Mouse (Mus musculus): Measurements from ENCODE around the gene Otog. TPM values are rescaled to one million over a fixed set of nuclear protein-coding genes. Genes with fewer than 3 reads are reported as not detected.
A peak's percentile ranks its signal among the peaks of the same experiment; 100 is the strongest.

Otog gene
- 0.45 and 0.71 TPM in 2 replicates for polyA plus RNA-seq (2014; fragmentation: Nextera tagmentation; extraction: Ambion mirVana)

GRCm38 (mm10) chr7:46240696-46241095 lies at the start of gene Otog:
TSS of gene Otog (plus strand) at chr7:46240987.
- 45% methylated on average over 2 of the region's 2 CpGs for WGBS
- Histone ChIP-seq H3K9ac (ENCODE audit: low read depth, low read length) (no peak within 1 kb of the TSS), H3K4me1 (replicated peaks; ENCODE audit: control insufficient read depth, insufficient read depth, low read length) (peaks cover 6% of the 10 kb centered on the region), H3K4me2 (replicated peaks; ENCODE audit: low read depth, low read length) (no peak within 1 kb of the TSS), H3K9me3 (ENCODE audit: control insufficient read depth, low read length) (no peaks in the 10 kb centered on the region), H3K36me3 (ENCODE audit: control insufficient read depth, insufficient read depth, low read length) (no peaks in the 10 kb centered on the region), H3K4me3 (ENCODE audit: low read depth, low read length) (no peak within 1 kb of the TSS), H3K27ac (ENCODE audit: low read depth, low read length) (no peak within 1 kb of the TSS), H3K27me3 (ENCODE audit: control insufficient read depth, insufficient read depth, low read length) (no peaks in the 10 kb centered on the region)
- ATAC-seq (ENCODE audit: low FRiP score): peak; percentile 40; the same call in 1 of the 2 replicates
- no peak for DNase-seq (ENCODE audit: low spot score)

DNA sequence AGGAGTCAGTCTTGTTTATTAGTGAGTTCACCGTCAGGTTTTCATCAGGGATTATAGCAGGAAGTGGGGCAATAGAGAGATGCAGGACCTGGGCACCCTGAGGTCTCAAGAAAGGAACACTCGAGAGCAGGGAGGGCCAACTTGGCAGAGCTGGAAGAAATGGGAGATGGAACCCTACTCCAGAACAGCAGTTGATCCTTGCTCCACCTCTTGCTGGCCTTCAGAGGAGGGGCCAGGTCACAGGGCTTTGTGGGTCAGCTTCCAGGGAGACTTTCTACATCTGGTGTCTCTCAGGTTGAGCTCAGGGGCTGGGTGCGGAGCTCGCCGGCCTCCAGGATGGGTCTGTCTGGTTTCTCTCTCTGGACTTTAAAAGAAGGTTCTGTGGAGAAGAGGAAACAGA lies 45.4 kb upstream of the Otog start:
- ATAC-seq (ENCODE audit: low FRiP score): no peak

DNA sequence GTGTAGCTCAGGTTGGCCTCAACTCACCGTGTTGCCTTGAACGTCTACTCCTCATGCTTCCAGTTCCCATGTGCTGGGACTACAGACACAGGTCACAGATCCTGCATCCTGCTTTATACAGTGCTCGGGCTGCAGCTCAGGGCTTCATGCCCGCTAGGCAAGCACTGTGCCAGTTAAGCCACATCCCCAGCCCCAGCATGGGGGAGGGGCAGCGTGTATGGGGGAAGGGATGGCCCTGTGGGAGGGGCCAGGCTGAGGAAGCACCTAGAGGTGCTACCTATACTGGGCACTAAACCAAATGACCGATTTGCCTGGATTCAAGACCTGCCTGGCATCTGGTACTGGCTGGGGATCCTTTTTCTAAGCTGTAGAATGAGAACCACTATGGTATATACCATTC lies 40.8 kb upstream of the Otog start:
- no peaks in the 10 kb centered on the region for H3K4me1 ChIP-seq (replicated peaks; ENCODE audit: control insufficient read depth, insufficient read depth, low read length)
- H3K4me2 ChIP-seq (replicated peaks; ENCODE audit: low read depth, low read length): no peak overlapping the region
- H3K9me3 ChIP-seq (ENCODE audit: control insufficient read depth, low read length): no peaks in the 10 kb centered on the region
- H3K4me3 ChIP-seq (ENCODE audit: low read depth, low read length): no peak overlapping the region
- no peak overlapping the region for H3K27ac ChIP-seq (ENCODE audit: low read depth, low read length)
- no peak overlapping the region for H3K9ac ChIP-seq (ENCODE audit: low read depth, low read length)
- ATAC-seq (ENCODE audit: low FRiP score) (no peak), DNase-seq (ENCODE audit: low spot score) (no peak)
- no peaks in the 10 kb centered on the region for H3K36me3 ChIP-seq (ENCODE audit: control insufficient read depth, insufficient read depth, low read length)
- WGBS: 64% methylated on average over 6 of the region's 6 CpGs
- no peaks in the 10 kb centered on the region for H3K27me3 ChIP-seq (ENCODE audit: control insufficient read depth, insufficient read depth, low read length)

More for the DNA sequence above, 45.4 kb upstream of the Otog start:
- Histone ChIP-seq H3K4me2 (replicated peaks; ENCODE audit: low read depth, low read length) (no peak overlapping the region), H3K36me3 (ENCODE audit: control insufficient read depth, insufficient read depth, low read length) (no peaks in the 10 kb centered on the region), H3K9ac (ENCODE audit: low read depth, low read length) (no peak overlapping the region), H3K9me3 (ENCODE audit: control insufficient read depth, low read length) (no peaks in the 10 kb centered on the region), H3K27me3 (ENCODE audit: control insufficient read depth, insufficient read depth, low read length) (no peaks in the 10 kb centered on the region), H3K4me1 (replicated peaks; ENCODE audit: control insufficient read depth, insufficient read depth, low read length) (no peaks in the 10 kb centered on the region), H3K4me3 (ENCODE audit: low read depth, low read length) (no peak overlapping the region), H3K27ac (ENCODE audit: low read depth, low read length) (no peak overlapping the region)
- 88% methylated on average over 5 of the region's 5 CpGs for WGBS
- no peak for DNase-seq (ENCODE audit: low spot score)

GRCm38 (mm10) chr7:46201649-46202048 lies 39.1 kb upstream of the Otog start:
- H3K9ac ChIP-seq (ENCODE audit: low read depth, low read length): peak overlapping the region; percentile 40
- H3K4me3 ChIP-seq (ENCODE audit: low read depth, low read length): no peak overlapping the region
- H3K36me3 ChIP-seq (ENCODE audit: control insufficient read depth, insufficient read depth, low read length): no peaks in the 10 kb centered on the region
- H3K27ac ChIP-seq (ENCODE audit: low read depth, low read length): no peak overlapping the region
- no peaks in the 10 kb centered on the region for H3K27me3 ChIP-seq (ENCODE audit: control insufficient read depth, insufficient read depth, low read length)
- H3K4me2 ChIP-seq (replicated peaks; ENCODE audit: low read depth, low read length): peak overlapping the region; percentile 14; the same call in 1 of the 2 replicates
- H3K9me3 ChIP-seq (ENCODE audit: control insufficient read depth, low read length): no peaks in the 10 kb centered on the region
- DNase-seq (ENCODE audit: low spot score): peak; percentile 65
- 15% methylated on average over 14 of the region's 14 CpGs for WGBS
- ATAC-seq (ENCODE audit: low FRiP score): peak; percentile 75
- no peaks in the 10 kb centered on the region for H3K4me1 ChIP-seq (replicated peaks; ENCODE audit: control insufficient read depth, insufficient read depth, low read length)

- Histone ChIP-seq H3K4me1 (replicated peaks; ENCODE audit: control insufficient read depth, insufficient read depth, low read length) (no peaks in the 10 kb centered on the region), H3K4me3 (ENCODE audit: low read depth, low read length) (no peak overlapping the region), H3K36me3 (ENCODE audit: control insufficient read depth, insufficient read depth, low read length) (no peaks in the 10 kb centered on the region), H3K27ac (ENCODE audit: low read depth, low read length) (no peak overlapping the region), H3K9ac (ENCODE audit: low read depth, low read length) (no peak overlapping the region), H3K4me2 (replicated peaks; ENCODE audit: low read depth, low read length) (no peak overlapping the region), H3K27me3 (ENCODE audit: control insufficient read depth, insufficient read depth, low read length) (no peaks in the 10 kb centered on the region), H3K9me3 (ENCODE audit: control insufficient read depth, low read length) (no peaks in the 10 kb centered on the region)
- peak; percentile 67 for DNase-seq (ENCODE audit: low spot score)
- no peak for ATAC-seq (ENCODE audit: low FRiP score)
- 49% methylated on average over 11 of the region's 11 CpGs for WGBS
Measured at GRCm38 (mm10) chr7:46204046-46204471, 36.7 kb upstream of the Otog start.

DNA sequence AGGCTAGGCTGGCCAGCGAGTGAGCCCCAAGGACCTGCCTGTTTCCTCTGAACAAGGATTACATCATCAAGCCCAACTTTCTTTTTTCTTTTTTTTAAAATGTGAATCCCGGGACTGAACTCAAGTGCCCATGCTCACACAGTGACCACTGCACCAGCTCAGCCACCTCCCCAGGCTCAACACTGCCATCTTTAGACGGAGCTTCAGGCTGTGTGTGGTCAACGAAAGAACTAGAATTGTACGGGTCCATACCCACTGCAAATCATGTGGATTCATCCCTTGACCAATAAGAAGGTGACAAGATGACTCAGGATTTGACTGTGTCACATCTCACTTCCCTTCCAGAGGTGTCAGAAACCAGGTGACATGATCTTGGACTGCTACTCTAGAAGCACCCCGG lies 36.0 kb upstream of the Otog start:
- H3K4me3 ChIP-seq (ENCODE audit: low read depth, low read length): no peak overlapping the region
- WGBS: 77% methylated on average over 6 of the region's 6 CpGs
- no peak overlapping the region for H3K4me2 ChIP-seq (replicated peaks; ENCODE audit: low read depth, low read length)
- H3K36me3 ChIP-seq (ENCODE audit: control insufficient read depth, insufficient read depth, low read length): no peaks in the 10 kb centered on the region
- H3K9me3 ChIP-seq (ENCODE audit: control insufficient read depth, low read length): no peaks in the 10 kb centered on the region
- ATAC-seq (ENCODE audit: low FRiP score) (no peak), DNase-seq (ENCODE audit: low spot score) (no peak)
- H3K27ac ChIP-seq (ENCODE audit: low read depth, low read length): no peak overlapping the region
- no peaks in the 10 kb centered on the region for H3K4me1 ChIP-seq (replicated peaks; ENCODE audit: control insufficient read depth, insufficient read depth, low read length)
- H3K9ac ChIP-seq (ENCODE audit: low read depth, low read length): no peak overlapping the region
- H3K27me3 ChIP-seq (ENCODE audit: control insufficient read depth, insufficient read depth, low read length): no peaks in the 10 kb centered on the region

- 91% methylated on average over 8 of the region's 8 CpGs for WGBS
- DNase-seq (ENCODE audit: low spot score) (no peak), ATAC-seq (ENCODE audit: low FRiP score) (no peak)
- H3K4me1 ChIP-seq (replicated peaks; ENCODE audit: control insufficient read depth, insufficient read depth, low read length): no peaks in the 10 kb centered on the region
- H3K9ac ChIP-seq (ENCODE audit: low read depth, low read length): no peak overlapping the region
- H3K27ac ChIP-seq (ENCODE audit: low read depth, low read length): no peak overlapping the region
- no peaks in the 10 kb centered on the region for H3K9me3 ChIP-seq (ENCODE audit: control insufficient read depth, low read length)
- H3K4me3 ChIP-seq (ENCODE audit: low read depth, low read length): no peak overlapping the region
- H3K4me2 ChIP-seq (replicated peaks; ENCODE audit: low read depth, low read length): no peak overlapping the region
- no peaks in the 10 kb centered on the region for H3K36me3 ChIP-seq (ENCODE audit: control insufficient read depth, insufficient read depth, low read length)
- no peaks in the 10 kb centered on the region for H3K27me3 ChIP-seq (ENCODE audit: control insufficient read depth, insufficient read depth, low read length)
Measured at GRCm38 (mm10) chr7:46208131-46208530, 32.7 kb upstream of the Otog start.

DNA sequence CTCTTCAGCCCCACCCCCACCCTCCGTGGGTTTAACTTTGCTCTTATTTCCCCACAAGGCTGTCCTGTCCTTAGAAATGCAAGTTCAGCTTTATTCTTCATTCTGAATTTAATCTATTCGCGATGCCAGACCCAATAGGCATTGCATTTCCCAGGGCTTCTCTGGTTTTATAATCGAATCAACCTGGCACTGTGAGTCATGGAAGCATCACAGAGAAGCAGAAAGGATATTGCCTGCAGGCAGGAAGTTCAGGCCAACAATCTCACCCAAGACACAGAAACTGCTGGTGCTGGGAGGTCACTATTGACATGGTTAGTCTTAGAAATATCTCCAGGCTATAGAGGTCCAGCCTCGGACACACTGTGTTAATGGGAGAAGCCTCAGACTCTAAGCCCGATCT lies 30.5 kb upstream of the Otog start:
- Histone ChIP-seq H3K9me3 (ENCODE audit: control insufficient read depth, low read length) (no peaks in the 10 kb centered on the region), H3K27me3 (ENCODE audit: control insufficient read depth, insufficient read depth, low read length) (no peaks in the 10 kb centered on the region)
- DNase-seq (ENCODE audit: low spot score): no peak

DNA sequence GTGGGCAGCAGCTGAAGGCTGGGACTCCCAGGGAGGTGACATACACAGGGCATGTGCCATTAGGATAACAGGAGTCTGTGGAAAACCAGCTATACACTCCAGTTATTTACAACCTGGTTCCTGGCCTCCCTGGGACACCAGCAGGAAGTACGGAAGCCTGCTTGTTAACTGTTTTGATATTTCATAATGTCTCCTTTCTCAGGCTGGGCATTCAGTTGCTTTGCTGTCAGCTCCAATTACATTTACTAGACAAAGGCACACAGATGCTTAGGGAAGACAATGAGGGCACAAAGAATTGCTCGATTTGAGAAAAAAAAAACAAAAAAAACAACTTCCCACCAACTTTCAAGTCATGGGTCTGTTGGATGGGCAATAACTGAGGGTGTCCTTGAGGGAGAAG lies 24.3 kb upstream of the Otog start:
- no peaks in the 10 kb centered on the region for H3K36me3 ChIP-seq (ENCODE audit: control insufficient read depth, insufficient read depth, low read length)
- H3K9me3 ChIP-seq (ENCODE audit: control insufficient read depth, low read length): no peaks in the 10 kb centered on the region
- WGBS: 71% methylated on average over 2 of the region's 2 CpGs
- no peak overlapping the region for H3K27ac ChIP-seq (ENCODE audit: low read depth, low read length)
- no peaks in the 10 kb centered on the region for H3K27me3 ChIP-seq (ENCODE audit: control insufficient read depth, insufficient read depth, low read length)
- DNase-seq (ENCODE audit: low spot score): no peak
- H3K4me1 ChIP-seq (replicated peaks; ENCODE audit: control insufficient read depth, insufficient read depth, low read length): no peaks in the 10 kb centered on the region
- no peak overlapping the region for H3K4me3 ChIP-seq (ENCODE audit: low read depth, low read length)
- H3K9ac ChIP-seq (ENCODE audit: low read depth, low read length): no peak overlapping the region
- ATAC-seq (ENCODE audit: low FRiP score): no peak
- no peak overlapping the region for H3K4me2 ChIP-seq (replicated peaks; ENCODE audit: low read depth, low read length)

More for the DNA sequence above, 30.5 kb upstream of the Otog start:
- Histone ChIP-seq H3K4me1 (replicated peaks; ENCODE audit: control insufficient read depth, insufficient read depth, low read length) (no peaks in the 10 kb centered on the region), H3K9ac (ENCODE audit: low read depth, low read length) (no peak overlapping the region), H3K4me3 (ENCODE audit: low read depth, low read length) (no peak overlapping the region), H3K36me3 (ENCODE audit: control insufficient read depth, insufficient read depth, low read length) (no peaks in the 10 kb centered on the region), H3K27ac (ENCODE audit: low read depth, low read length) (no peak overlapping the region), H3K4me2 (replicated peaks; ENCODE audit: low read depth, low read length) (no peak overlapping the region)
- ATAC-seq (ENCODE audit: low FRiP score): no peak
- 85% methylated on average over 6 of the region's 6 CpGs for WGBS

Data from hindbrain, embryonic 11.5 days (tissue).